Mouse (Mus musculus): ENCODE measurements around the gene Maob. TPM values are rescaled to one million over a fixed set of nuclear protein-coding genes. Genes with fewer than 3 reads are reported as not detected.

Maob gene
- total and polyA plus RNA-seq, 3 experiments = not detected

GRCm38 (mm10) chrX:16714033-16714432 is 103.1 kb downstream of the Maob start:
- TF ChIP-seq RCOR1 (IDR thresholded peaks at IDR 0.05; ENCODE audit: low read depth, low read length) (no peak), TBP (IDR thresholded peaks at IDR 0.05; ENCODE audit: low read depth, low read length) (no peak), MYB (IDR thresholded peaks at IDR 0.05; ENCODE audit: low read depth, low read length) (no peak), ZNF384 (IDR thresholded peaks at IDR 0.05; ENCODE audit: low read depth, low read length) (no peak), E2F4 (IDR thresholded peaks at IDR 0.05; ENCODE audit: borderline replicate concordance, low read depth, low read length) (no peak), ETS1 (IDR thresholded peaks at IDR 0.05; ENCODE audit: low read depth, low read length) (no peak), USF1 (IDR thresholded peaks at IDR 0.05; ENCODE audit: low read depth, low read length) (no peak), TAL1 (IDR thresholded peaks at IDR 0.05; ENCODE audit: low read length) (no peak)
- no peaks in the 10 kb centered on the region for H3K4me1 ChIP-seq (ENCODE audit: control insufficient read depth in 1 of 2, insufficient read depth in 2 of 2, low read length in 2 of 2)
- DNase-seq (ENCODE audit: low read depth, low spot score) = no peak
- no peak overlapping the region for H3K27ac ChIP-seq (ENCODE audit: control insufficient read depth, low read depth, low read length)
- no peaks in the 10 kb centered on the region for H3K79me2 ChIP-seq (ENCODE audit: control insufficient read depth, insufficient read depth, low read length, poor library complexity)
- no peak overlapping the region for H3K9ac ChIP-seq (ENCODE audit: control insufficient read depth, low read depth, low read length, poor library complexity, severe bottlenecking)
- H3K27me3 ChIP-seq (ENCODE audit: control insufficient read depth in 1 of 2, insufficient read depth in 2 of 2, low read length in 2 of 2) = no peaks in the 10 kb centered on the region
- H3K4me3 ChIP-seq (ENCODE audit: control insufficient read depth in 1 of 2, insufficient read depth in 1 of 2, low read depth in 2 of 2, low read length in 2 of 2) = no peak overlapping the region
- no peaks in the 10 kb centered on the region for H3K36me3 ChIP-seq (ENCODE audit: control insufficient read depth in 1 of 2, insufficient read depth in 2 of 2, low read length in 2 of 2)
- H3K9me3 ChIP-seq (replicated peaks; ENCODE audit: insufficient read depth, low read length) = no peaks in the 10 kb centered on the region

- no peak overlapping the region for H3K27ac ChIP-seq (ENCODE audit: control insufficient read depth, low read depth, low read length)
- DNase-seq (ENCODE audit: low read depth, low spot score) = no peak
- no peaks in the 10 kb centered on the region for H3K79me2 ChIP-seq (ENCODE audit: control insufficient read depth, insufficient read depth, low read length, poor library complexity)
- H3K4me3 ChIP-seq (ENCODE audit: control insufficient read depth in 1 of 2, insufficient read depth in 1 of 2, low read depth in 2 of 2, low read length in 2 of 2) = no peak overlapping the region
- H3K36me3 ChIP-seq (ENCODE audit: control insufficient read depth in 1 of 2, insufficient read depth in 2 of 2, low read length in 2 of 2) = no peaks in the 10 kb centered on the region
- H3K4me1 ChIP-seq (ENCODE audit: control insufficient read depth in 1 of 2, insufficient read depth in 2 of 2, low read length in 2 of 2) = no peaks in the 10 kb centered on the region
- H3K27me3 ChIP-seq (ENCODE audit: control insufficient read depth in 1 of 2, insufficient read depth in 2 of 2, low read length in 2 of 2) = no peaks in the 10 kb centered on the region
- H3K9me3 ChIP-seq (replicated peaks; ENCODE audit: insufficient read depth, low read length) = no peaks in the 10 kb centered on the region
- H3K9ac ChIP-seq (ENCODE audit: control insufficient read depth, low read depth, low read length, poor library complexity, severe bottlenecking) = no peak overlapping the region
- no peak for TF ChIP-seq SMC3 (IDR thresholded peaks at IDR 0.05; ENCODE audit: low read depth, low read length)
Measured at GRCm38 (mm10) chrX:16706094-16706493, 111.1 kb downstream of the Maob start.

Other genes with a start within 250 kb of the Maob start
- not detected in 2 replicates for gene Maoa, start 197.7 kb downstream of the Maob start, total RNA-seq (2012; rRNA removed)
- gene Maoa, start 197.7 kb downstream of the Maob start, polyA plus RNA-seq (2012; ENCODE audit: insufficient read depth in 1 of 2, insufficient read length in 2 of 2, low read depth in 1 of 2, low replicate concordance in 2 of 2, missing spikeins in 1 of 2) = not detected
- gene Ndp, start 94.4 kb upstream of the Maob start, total RNA-seq (2012; rRNA removed) = not detected in 2 replicates
- gene Ndp, start 94.4 kb upstream of the Maob start, polyA plus RNA-seq (2012; ENCODE audit: insufficient read depth in 1 of 2, insufficient read length in 2 of 2, low read depth in 1 of 2, low replicate concordance in 2 of 2, missing spikeins in 1 of 2) = not detected